Mouse (Mus musculus) testis, adult 2 months (tissue): ENCODE data around the gene Frg2f1.

ENCODE experiments used
- CTCF ChIP-seq: fragments of 200-500 bp; IDR thresholded peaks from 2 replicates; pipeline ENCODE4 v1.5.1; 2012; ENCODE audit warnings: low read depth, mild to moderate bottlenecking, inconsistent platforms, low read length, moderate library complexity; ENCODE audit not compliant: control insufficient read depth, insufficient read depth, insufficient replicate concordance
- POLR2A ChIP-seq: fragments of 200-500 bp; IDR thresholded peaks from 2 replicates; pipeline ENCODE4 v1.6.1; 2012; ENCODE audit warnings: low read depth, mild to moderate bottlenecking, inconsistent platforms, low read length, moderate library complexity; ENCODE audit not compliant: control insufficient read depth

DNA sequence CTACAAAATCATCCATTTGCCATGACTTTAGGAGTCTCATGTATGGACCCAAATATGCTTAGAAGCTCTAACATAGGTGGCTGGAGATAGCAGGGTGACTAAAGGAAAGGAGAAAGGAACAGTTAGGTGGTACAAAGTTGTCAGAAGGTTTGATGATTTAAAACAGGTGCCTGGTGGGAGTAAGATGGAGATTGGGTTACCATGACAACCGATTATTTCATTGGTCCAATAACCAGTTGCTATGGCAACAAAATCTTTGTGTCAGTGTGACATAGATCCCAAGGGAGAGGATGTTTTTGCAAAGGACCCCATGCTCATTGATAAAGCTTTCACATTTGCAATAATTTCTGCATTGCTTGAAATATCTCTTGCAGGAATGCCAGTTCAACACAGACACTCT lies 15.3 kb downstream of the Frg2f1 start:
- no peak for TF ChIP-seq CTCF
- TF ChIP-seq POLR2A: no peak
